Mouse (Mus musculus): ENCODE results near the gene Tff2. TPM values are rescaled to one million over a fixed set of nuclear protein-coding genes. Genes with fewer than 3 reads are reported as not detected.

Gene Tff2
- total and polyA plus RNA-seq, 3 experiments: not detected

DNA sequence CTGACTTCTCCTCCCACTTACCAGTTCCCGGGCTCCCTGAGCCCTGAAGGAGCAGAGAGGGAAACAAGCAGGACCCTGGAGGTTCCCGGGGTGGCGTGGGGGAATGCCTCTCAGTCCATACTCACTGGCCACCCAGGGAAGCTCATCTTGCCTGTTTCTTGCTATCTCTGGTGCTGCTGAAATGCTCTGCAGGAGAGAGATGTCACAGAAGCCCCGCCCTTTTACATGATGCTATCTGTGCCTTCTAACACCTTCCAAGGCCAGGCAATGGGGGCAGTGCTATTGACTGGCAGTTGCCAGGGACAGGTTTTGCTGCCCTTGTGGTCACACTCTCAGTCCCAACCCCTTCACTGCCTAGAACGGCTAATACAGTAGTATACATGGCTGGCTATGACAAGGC, 45.3 kb downstream of the Tff2 start:
- H3K4me1 ChIP-seq (ENCODE audit: control insufficient read depth in 1 of 2, insufficient read depth in 2 of 2): no peaks in the 10 kb centered on the region
- no peak for DNase-seq (ENCODE audit: extremely low read depth)
- H3K4me2 ChIP-seq (ENCODE audit: insufficient read depth, low read depth, poor library complexity, severe bottlenecking): no peak overlapping the region
- dilution Hi-C loops (cut with MboI; ENCODE audit: extremely low pct_ligation_motif_present, extremely low pct_unique_long_range_greater_than_20kb, low sequenced_read_pairs) (no loop called here), in situ Hi-C loops (cut with MboI; ENCODE audit: low pct_ligation_motif_present, low pct_unique_long_range_greater_than_20kb, low sequenced_read_pairs) (no loop called here)
- H3K4me3 ChIP-seq (replicated peaks in 1 of 3; ENCODE audit: low read depth in 2 of 3, low read length in 2 of 3, poor library complexity in 1 of 3): no peak overlapping the region
- H3K9ac ChIP-seq (ENCODE audit: insufficient read depth, low read depth): no peak overlapping the region
- H3K27ac ChIP-seq (ENCODE audit: insufficient read depth, low read depth): no peak overlapping the region
- H3K9me3 ChIP-seq (replicated peaks; ENCODE audit: low read length): no peaks in the 10 kb centered on the region
- peaks cover 4% of the 10 kb centered on the region for H3K27me3 ChIP-seq (replicated peaks)
- H3K79me2 ChIP-seq (replicated peaks; ENCODE audit: control insufficient read depth, extremely low read depth, insufficient read depth, poor library complexity, severe bottlenecking): no peaks in the 10 kb centered on the region
- TF ChIP-seq IRF4 (IDR thresholded peaks at IDR 0.05; ENCODE audit: low read depth, low read length) (no peak), SMC3 (IDR thresholded peaks at IDR 0.05; ENCODE audit: low read depth, low read length) (no peak), POLR2AphosphoS2 (IDR thresholded peaks at IDR 0.05; ENCODE audit: low read depth, low read length) (no peak), BHLHE40 (IDR thresholded peaks at IDR 0.05; ENCODE audit: low read depth, low read length) (no peak), ETS1 (conservative IDR thresholded peaks at IDR 0.05; ENCODE audit: low read depth, low read length) (no peak), MAFK (IDR thresholded peaks at IDR 0.05; ENCODE audit: insufficient replicate concordance, low read length) (no peak), UBTF (IDR thresholded peaks at IDR 0.05; ENCODE audit: low read depth, low read length) (no peak), SIN3A (IDR thresholded peaks at IDR 0.05; ENCODE audit: low read length) (no peak), TBP (conservative IDR thresholded peaks at IDR 0.05; ENCODE audit: low read depth, low read length) (no peak), POLR2A (IDR thresholded peaks at IDR 0.05; ENCODE audit: low read depth, low read length) (no peak), JUN (IDR thresholded peaks at IDR 0.05; ENCODE audit: insufficient read depth, low read depth, low read length) (no peak), GABPA (IDR thresholded peaks at IDR 0.05; ENCODE audit: insufficient replicate concordance, low read depth, low read length) (no peak), CHD2 (IDR thresholded peaks at IDR 0.05; ENCODE audit: low read length) (no peak), TCF12 (IDR thresholded peaks at IDR 0.05; ENCODE audit: low read depth, low read length) (no peak), MAX (IDR thresholded peaks at IDR 0.05; ENCODE audit: low read length) (no peak)
- peaks cover 0 to 2% of the 10 kb centered on the region in 2 experiments for H3K36me3 ChIP-seq (replicated peaks in 1 of 2; ENCODE audit: control insufficient read depth in 1 of 2, insufficient read depth in 1 of 2, low read length in 1 of 2)

DNA sequence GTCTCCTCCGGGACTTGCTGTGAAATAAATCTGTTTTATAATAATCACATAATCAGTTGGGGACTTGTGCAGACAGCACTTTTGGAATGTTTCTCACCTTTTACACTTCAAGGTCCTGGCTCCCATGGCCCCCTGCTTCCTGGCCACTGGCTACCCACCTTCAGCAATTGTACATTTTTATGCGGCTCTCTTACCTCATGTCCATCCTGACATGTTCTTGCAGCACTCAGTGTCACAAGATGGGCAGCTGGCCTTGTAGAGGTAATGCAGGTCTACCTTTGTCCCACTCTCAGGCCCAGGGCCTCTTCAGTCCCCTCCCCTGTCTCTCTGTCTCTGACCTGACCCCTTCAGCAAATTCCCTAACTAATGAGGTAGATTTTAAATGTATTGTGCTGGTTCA, 47.2 kb downstream of the Tff2 start:
- no peak overlapping the region for H3K9ac ChIP-seq (ENCODE audit: insufficient read depth, low read depth)
- in situ Hi-C loops (cut with MboI; ENCODE audit: low pct_ligation_motif_present, low pct_unique_long_range_greater_than_20kb, low sequenced_read_pairs): no loop called here
- H3K79me2 ChIP-seq (replicated peaks; ENCODE audit: control insufficient read depth, extremely low read depth, insufficient read depth, poor library complexity, severe bottlenecking): no peaks in the 10 kb centered on the region
- DNase-seq (ENCODE audit: extremely low read depth): no peak
- TF ChIP-seq MYC (IDR thresholded peaks at IDR 0.05; ENCODE audit: low read depth, low read length) (no peak), CHD1 (IDR thresholded peaks at IDR 0.05; ENCODE audit: low read depth, low read length) (no peak), NELFE (IDR thresholded peaks at IDR 0.05; ENCODE audit: low read depth, low read length) (no peak), TCF12 (IDR thresholded peaks at IDR 0.05; ENCODE audit: low read depth, low read length) (no peak), ZNF384 (IDR thresholded peaks at IDR 0.05; ENCODE audit: low read depth, low read length) (no peak), RAD21 (IDR thresholded peaks at IDR 0.05; ENCODE audit: low read depth, low read length) (no peak), SIN3A (IDR thresholded peaks at IDR 0.05; ENCODE audit: low read length) (no peak), JUN (IDR thresholded peaks at IDR 0.05; ENCODE audit: insufficient read depth, low read depth, low read length) (no peak), TBP (conservative IDR thresholded peaks at IDR 0.05; ENCODE audit: low read depth, low read length) (no peak), POLR2A (IDR thresholded peaks at IDR 0.05; ENCODE audit: low read depth, low read length) (no peak), NRF1 (IDR thresholded peaks at IDR 0.05; ENCODE audit: low read depth, low read length) (no peak), ZKSCAN1 (IDR thresholded peaks at IDR 0.05; ENCODE audit: borderline replicate concordance, low read depth, low read length) (no peak), ELF1 (IDR thresholded peaks at IDR 0.05; ENCODE audit: low read depth, low read length) (no peak), EP300 (IDR thresholded peaks at IDR 0.05; ENCODE audit: low read length) (no peak)
- dilution Hi-C loops (cut with MboI; ENCODE audit: extremely low pct_ligation_motif_present, extremely low pct_unique_long_range_greater_than_20kb, low sequenced_read_pairs): no loop called here
- H3K27ac ChIP-seq (ENCODE audit: insufficient read depth, low read depth): no peak overlapping the region
- peaks cover 7 to 8% of the 10 kb centered on the region in 2 experiments for H3K36me3 ChIP-seq (replicated peaks in 1 of 2; ENCODE audit: control insufficient read depth in 1 of 2, insufficient read depth in 1 of 2, low read length in 1 of 2)
- H3K9me3 ChIP-seq (replicated peaks; ENCODE audit: low read length): peaks cover 6% of the 10 kb centered on the region
- H3K4me2 ChIP-seq (ENCODE audit: insufficient read depth, low read depth, poor library complexity, severe bottlenecking): no peak overlapping the region
- no peak overlapping the region for H3K4me3 ChIP-seq (replicated peaks in 1 of 3; ENCODE audit: low read depth in 2 of 3, low read length in 2 of 3, poor library complexity in 1 of 3)
- peaks cover 2% of the 10 kb centered on the region for H3K27me3 ChIP-seq (replicated peaks)
- no peaks in the 10 kb centered on the region for H3K4me1 ChIP-seq (ENCODE audit: control insufficient read depth in 1 of 2, insufficient read depth in 2 of 2)
